Mouse (Mus musculus): ENCODE measurements around the gene Scfd1. TPM values are rescaled to one million over a fixed set of nuclear protein-coding genes. Genes with fewer than 3 reads are reported as not detected.

Scfd1 gene
- polyA plus RNA-seq, 1 experiment: 39.5 TPM

DNA sequence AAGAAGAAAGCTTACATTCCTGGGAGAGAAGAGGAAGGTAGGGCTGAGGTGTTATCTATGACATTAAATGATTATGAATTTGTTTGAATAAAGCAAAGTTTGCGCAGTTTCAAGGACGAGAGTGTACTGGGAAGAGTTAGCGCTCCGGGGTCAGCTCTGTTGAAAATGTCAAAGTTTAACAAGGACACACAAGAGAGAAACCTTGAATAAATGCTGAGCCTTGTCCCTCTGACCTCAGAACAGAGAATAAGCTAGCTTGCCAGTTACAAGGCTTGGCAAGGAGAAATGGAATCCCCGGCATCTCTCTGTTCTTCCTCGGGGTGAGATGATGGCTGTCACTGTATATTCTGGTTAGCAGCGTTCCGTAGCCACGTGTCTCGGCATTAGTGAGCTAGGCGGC is 116.2 kb downstream of the Scfd1 start:
- no peak overlapping the region for H3K4me3 ChIP-seq (ENCODE audit: insufficient read depth, low read length)
- H3K27ac ChIP-seq (ENCODE audit: insufficient read depth, low read depth, low read length): no peak overlapping the region
- TF ChIP-seq CTCF (IDR thresholded peaks at IDR 0.05; ENCODE audit: low read depth, low read length): no peak
- H3K4me1 ChIP-seq (ENCODE audit: control insufficient read depth, insufficient read depth, low read length): no peaks in the 10 kb centered on the region

DNA sequence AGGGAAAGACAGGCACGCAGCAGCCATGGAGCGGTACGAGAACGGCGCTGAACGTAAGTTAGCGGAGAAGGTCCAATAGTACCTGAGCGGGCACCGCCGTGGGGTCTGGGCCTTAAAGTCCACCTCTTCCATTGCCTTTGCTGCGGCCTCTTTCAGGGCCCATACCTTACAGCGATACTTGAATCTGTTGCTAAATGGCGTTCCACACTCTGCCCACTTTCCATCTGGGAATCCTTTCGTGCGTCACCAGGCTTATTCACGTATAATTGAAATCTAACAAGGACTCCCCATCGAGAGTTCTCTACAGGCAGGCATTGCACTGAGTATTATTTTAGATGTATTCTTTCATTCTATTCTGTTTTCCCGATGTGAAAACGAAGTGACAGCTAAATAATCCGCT is 117.3 kb downstream of the Scfd1 start:
- TF ChIP-seq CTCF (IDR thresholded peaks at IDR 0.05; ENCODE audit: low read depth, low read length): no peak
- no peak for TF ChIP-seq POLR2A (IDR thresholded peaks at IDR 0.05; ENCODE audit: borderline replicate concordance, low read depth, low read length)
- Histone ChIP-seq H3K4me1 (ENCODE audit: control insufficient read depth, insufficient read depth, low read length) (no peaks in the 10 kb centered on the region), H3K4me3 (ENCODE audit: insufficient read depth, low read length) (no peak overlapping the region), H3K27ac (ENCODE audit: insufficient read depth, low read depth, low read length) (no peak overlapping the region)

Other genes with a start within 250 kb of the Scfd1 start
- gene G2e3, start 29.4 kb upstream of the Scfd1 start, polyA plus RNA-seq (2012; ENCODE audit: insufficient read depth, insufficient read length, missing spikeins): 15.6 and 15.9 TPM in 2 replicates
- not detected in 2 replicates for gene Coch, start 215.8 kb downstream of the Scfd1 start, polyA plus RNA-seq (2012; ENCODE audit: insufficient read depth, insufficient read length, missing spikeins)